In the genomic region with DNA sequence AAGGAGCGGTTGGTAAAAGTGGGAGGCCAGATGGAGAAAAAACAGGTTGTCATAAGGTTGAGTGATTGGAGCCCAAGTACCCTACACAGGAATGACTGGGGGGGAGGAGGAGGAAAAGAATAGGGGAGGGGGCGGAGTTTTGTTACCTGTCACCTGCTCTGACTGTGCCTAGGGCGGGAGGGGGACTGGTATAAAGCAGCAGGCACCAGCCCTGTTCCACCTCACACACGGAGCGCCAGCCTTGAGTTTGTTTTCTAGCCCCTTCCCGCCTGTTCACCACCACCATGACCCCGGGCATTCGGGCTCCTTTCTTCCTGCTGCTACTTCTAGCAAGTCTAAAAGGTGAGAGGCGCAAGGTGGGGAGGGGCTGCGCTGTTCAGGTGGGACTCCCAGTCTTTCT, we compare ENCODE assay signal across 8 mouse cellular contexts. TPM values are rescaled to one million over a fixed set of nuclear protein-coding genes. Genes with fewer than 3 reads are reported as not detected.
A peak's percentile ranks its signal among the peaks of the same experiment; 100 is the strongest.
DNase-seq lines count a peak whose midpoint lies in the region; ATAC-seq and TF ChIP-seq lines count a peak whose summit lies in the region.

TSS of gene Muc1 (plus strand) at position 222 of the 400 bp plus-strand sequence.

- TF ChIP-seq EP300 in liver, embryonic 14.5 days (IDR thresholded peaks at IDR 0.05; ENCODE audit: low read depth) = no peak

- no peaks in the 10 kb centered on the region for H3K9me3 ChIP-seq in neural tube, embryonic 11.5 days (ENCODE audit: control insufficient read depth, low read length)
- no peaks in the 10 kb centered on the region for H3K9me3 ChIP-seq in hindbrain, embryonic 12.5 days (replicated peaks)
- no peaks in the 10 kb centered on the region for H3K9me3 ChIP-seq in liver, embryonic 14.5 days (ENCODE audit: control insufficient read depth, low read length)

- H3K36me3 ChIP-seq in neural tube, embryonic 11.5 days (ENCODE audit: control insufficient read depth, insufficient read depth, low read length) = no peaks in the 10 kb centered on the region; the same call in 1 of the 2 replicates
- peaks cover 14% of the 10 kb centered on the region for H3K36me3 ChIP-seq in hindbrain, embryonic 12.5 days
- no peaks in the 10 kb centered on the region for H3K36me3 ChIP-seq in liver, embryonic 14.5 days (replicated peaks; ENCODE audit: control insufficient read depth, insufficient read depth, low read depth)
- H3K36me3 ChIP-seq in small intestine, adult 2 months (ENCODE audit: control insufficient read depth, insufficient read depth, low read length) = no peaks in the 10 kb centered on the region

- H3K4me1 ChIP-seq in neural tube, embryonic 11.5 days (ENCODE audit: control insufficient read depth, insufficient read depth, low read length) = peaks cover 18% of the 10 kb centered on the region
- peaks cover 49% of the 10 kb centered on the region for H3K4me1 ChIP-seq in hindbrain, embryonic 12.5 days
- peaks cover 0 to 5% of the 10 kb centered on the region in 2 experiments; a peak in 1 of 4 replicates for H3K4me1 ChIP-seq in liver, embryonic 14.5 days (replicated peaks; ENCODE audit: control insufficient read depth in 2 of 2, insufficient read depth in 2 of 2, low read length in 1 of 2)
- H3K4me1 ChIP-seq in small intestine, adult 2 months (ENCODE audit: control insufficient read depth, insufficient read depth, insufficient read length, low read length) = peaks cover 16% of the 10 kb centered on the region

- no peak for ATAC-seq in neural tube, embryonic 11.5 days (ENCODE audit: insufficient read depth, low FRiP score, low TSS enrichment)
- ATAC-seq in hindbrain, embryonic 12.5 days (ENCODE audit: low FRiP score) = no peak
- no peak for ATAC-seq in liver, embryonic 14.5 days (ENCODE audit: insufficient read depth)

- peak within 1 kb of the TSS; percentile 80 for H3K4me2 ChIP-seq in neural tube, embryonic 11.5 days (ENCODE audit: low read depth)
- H3K4me2 ChIP-seq in hindbrain, embryonic 12.5 days (replicated peaks) = peak within 1 kb of the TSS; percentile 70
- H3K4me2 ChIP-seq in liver, embryonic 14.5 days (ENCODE audit: low read depth) = peak within 1 kb of the TSS; percentile 62

- 33% methylated on average over 10 of the region's 10 CpGs for WGBS in neural tube, embryonic 11.5 days
- WGBS in hindbrain, embryonic 12.5 days = 32% methylated on average over 10 of the region's 10 CpGs
- 40% methylated on average over 10 of the region's 10 CpGs for WGBS in liver, embryonic 14.5 days (ENCODE audit: insufficient replicate concordance)
- WGBS in small intestine, adult 2 months = 40% methylated on average over 10 of the region's 10 CpGs

- peak within 1 kb of the TSS; percentile 64 for H3K4me3 ChIP-seq in neural tube, embryonic 11.5 days (ENCODE audit: low read depth, low read length)
- peak within 1 kb of the TSS; percentile 49 for H3K4me3 ChIP-seq in hindbrain, embryonic 12.5 days
- H3K4me3 ChIP-seq in liver, embryonic 14.5 days (ENCODE audit: insufficient read depth in 1 of 2, low read depth in 2 of 2, low read length in 2 of 2) = peak within 1 kb of the TSS; percentile 43 to 66
- H3K4me3 ChIP-seq in small intestine, adult 2 months (ENCODE audit: low read depth, low read length) = peak within 1 kb of the TSS; percentile 63

- H3K27me3 ChIP-seq in neural tube, embryonic 11.5 days (ENCODE audit: control insufficient read depth, insufficient read depth, low read length) = no peaks in the 10 kb centered on the region
- H3K27me3 ChIP-seq in hindbrain, embryonic 12.5 days = no peaks in the 10 kb centered on the region; the same call in 1 of the 2 replicates
- H3K27me3 ChIP-seq in liver, embryonic 14.5 days (ENCODE audit: control insufficient read depth, insufficient read depth, low read length) = peaks cover 38% of the 10 kb centered on the region
- H3K27me3 ChIP-seq in small intestine, adult 2 months (ENCODE audit: control insufficient read depth, insufficient read depth, low read length) = peaks cover 21% of the 10 kb centered on the region

- TF ChIP-seq POLR2A in small intestine, adult 2 months (IDR thresholded peaks at IDR 0.05; ENCODE audit: low read depth, low read length) = no peak

- no peak for DNase-seq in neural tube, embryonic 11.5 days (ENCODE audit: low spot score)
- no peak for DNase-seq in neural tube, embryonic 10.5 days (ENCODE audit: extremely low spot score, low spot score)
- no peak for DNase-seq in liver, embryonic 14.5 days (ENCODE audit: low read depth in 3 of 3, low spot score in 3 of 3)
- no peak for DNase-seq in thymus, postnatal 4 days
- DNase-seq in layer of hippocampus, adult 9-11 months = no peak
- no peak for DNase-seq in right cerebral cortex, postnatal 10 days (ENCODE audit: low spot score in 2 of 2)

- H3K9ac ChIP-seq in neural tube, embryonic 11.5 days (ENCODE audit: low read length) = peak within 1 kb of the TSS; percentile 44
- peak within 1 kb of the TSS; percentile 76 for H3K9ac ChIP-seq in hindbrain, embryonic 12.5 days
- H3K9ac ChIP-seq in liver, embryonic 14.5 days (replicated peaks) = peak within 1 kb of the TSS; percentile 4; the same call in 1 of the 2 replicates

- no peak for TF ChIP-seq CTCF in liver, embryonic 14.5 days (IDR thresholded peaks at IDR 0.05; ENCODE audit: low read depth)
- TF ChIP-seq CTCF in small intestine, adult 2 months (IDR thresholded peaks at IDR 0.05; ENCODE audit: extremely low read depth, insufficient read length, insufficient replicate concordance, low read depth, low read length) = no peak

- H3K27ac ChIP-seq in neural tube, embryonic 11.5 days (ENCODE audit: low read depth, low read length) = peak within 1 kb of the TSS; percentile 65
- H3K27ac ChIP-seq in hindbrain, embryonic 12.5 days = peak within 1 kb of the TSS; percentile 88
- no peak within 1 kb of the TSS for H3K27ac ChIP-seq in liver, embryonic 14.5 days
- H3K27ac ChIP-seq in small intestine, adult 2 months (ENCODE audit: insufficient read depth, low read depth, low read length) = peak within 1 kb of the TSS; percentile 31

RNA-seq across cellular contexts. Expression of gene Muc1, which starts in this region (rescaled TPM):
- 1.6 and 1.8 TPM in 2 replicates for polyA plus RNA-seq in neural tube, embryonic 11.5 days (2014; fragmentation: Nextera tagmentation; extraction: Ambion mirVana)
- 1.5 and 1.6 TPM in 2 replicates for polyA plus RNA-seq in hindbrain, embryonic 12.5 days (2016; fragmentation: Nextera tagmentation; extraction: Ambion mirVana)
- polyA plus RNA-seq in liver, embryonic 14.5 days (2012; rRNA removed) = 0.02 and 0.18 TPM in 2 replicates
- polyA plus RNA-seq in liver, embryonic 14.5 days (2014; fragmentation: Nextera tagmentation; extraction: Ambion mirVana) = 0.08 and 0.11 TPM in 2 replicates
- polyA plus RNA-seq in small intestine, adult 2 months (2012; rRNA removed) = 0.76 and 139 TPM in 2 replicates

Comparison
In these comparisons a context has a peak if more than half of its experiments do, and no peak if none do; other contexts are left out.
1. H3K9ac ChIP-seq: peak in every context shown above with its lines; median percentile 76 in hindbrain, embryonic 12.5 days; 44 in neural tube, embryonic 11.5 days; 4 in liver, embryonic 14.5 days.